Mouse (Mus musculus): ENCODE measurements around the gene Nt5c.

Gene Nt5c

DNA sequence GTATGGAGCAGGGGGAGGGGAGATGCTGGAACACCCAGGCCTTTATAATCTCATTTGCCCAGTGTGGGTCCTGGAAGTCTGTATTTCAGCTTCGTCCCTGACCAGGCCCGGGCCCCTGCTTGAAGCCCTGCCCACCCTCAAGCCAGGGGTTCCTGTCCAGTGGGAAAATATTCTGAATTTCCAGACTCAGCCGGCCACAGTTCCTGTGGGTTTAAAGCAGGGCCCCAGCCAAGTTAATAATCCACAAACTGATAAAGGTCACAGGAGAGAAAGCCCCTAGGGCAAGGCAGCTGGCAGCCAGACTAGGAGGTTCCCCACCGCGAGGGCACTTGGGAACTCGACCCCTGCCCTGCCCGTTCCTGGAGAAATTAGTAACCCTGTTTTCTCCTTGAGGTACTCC, 42.7 kb downstream of the Nt5c start:
- in situ Hi-C loops (cut with MboI; ENCODE audit: low pct_unique_long_range_greater_than_20kb in 1 of 2, low sequenced_read_pairs in 2 of 2, unreplicated experiment in 1 of 2) = no loop called here

DNA sequence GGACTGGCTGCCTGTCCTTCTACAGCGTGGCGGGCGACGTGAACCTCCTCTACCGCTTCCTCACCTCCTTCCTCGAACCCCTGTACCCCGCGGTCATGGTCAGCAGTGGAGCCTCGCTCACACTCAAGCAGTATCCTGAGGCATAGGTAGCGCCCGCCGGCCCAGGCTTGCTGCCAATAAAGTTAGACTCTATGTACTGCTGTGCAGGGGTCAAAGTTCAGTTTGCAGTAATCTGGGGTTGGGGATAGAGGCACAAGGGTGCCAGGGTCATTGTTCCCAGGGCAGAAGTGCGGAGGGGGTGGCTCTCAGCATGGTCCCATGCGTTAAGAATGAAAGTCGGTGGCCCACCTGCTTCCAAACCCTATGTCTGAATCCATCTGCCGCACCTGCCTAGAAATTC, 43.6 kb downstream of the Nt5c start:
- in situ Hi-C loops (cut with MboI; ENCODE audit: low pct_unique_long_range_greater_than_20kb in 1 of 2, low sequenced_read_pairs in 2 of 2, unreplicated experiment in 1 of 2) = no loop called here

- in situ Hi-C loops (cut with MboI; ENCODE audit: low pct_unique_long_range_greater_than_20kb in 1 of 2, low sequenced_read_pairs in 2 of 2, unreplicated experiment in 1 of 2) = no loop called here
Measured at GRCm38 (mm10) chr11:115447321-115447885, 44.3 kb downstream of the Nt5c start.

DNA sequence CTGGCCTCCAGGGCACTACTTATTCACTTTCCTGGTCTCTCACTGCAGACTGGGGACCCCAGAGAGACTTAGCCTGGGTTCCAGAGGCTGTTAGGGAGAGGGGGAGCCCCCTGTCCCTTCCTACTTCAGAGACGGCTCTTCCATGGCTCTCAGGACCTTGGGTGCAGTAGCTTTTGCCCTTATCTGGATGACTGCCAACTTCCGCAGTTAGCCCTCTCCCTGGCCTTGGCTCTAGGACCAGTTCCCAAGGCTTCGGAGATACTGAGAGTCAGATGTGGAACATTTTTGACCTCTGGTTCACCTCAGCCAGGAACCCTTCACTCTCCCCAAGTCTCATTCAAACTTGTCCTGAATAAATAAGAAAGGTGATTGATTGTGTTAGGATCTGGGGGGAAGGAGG, 44.8 kb downstream of the Nt5c start:
- in situ Hi-C loops (cut with MboI; ENCODE audit: low pct_unique_long_range_greater_than_20kb in 1 of 2, low sequenced_read_pairs in 2 of 2, unreplicated experiment in 1 of 2) = no loop called here

DNA sequence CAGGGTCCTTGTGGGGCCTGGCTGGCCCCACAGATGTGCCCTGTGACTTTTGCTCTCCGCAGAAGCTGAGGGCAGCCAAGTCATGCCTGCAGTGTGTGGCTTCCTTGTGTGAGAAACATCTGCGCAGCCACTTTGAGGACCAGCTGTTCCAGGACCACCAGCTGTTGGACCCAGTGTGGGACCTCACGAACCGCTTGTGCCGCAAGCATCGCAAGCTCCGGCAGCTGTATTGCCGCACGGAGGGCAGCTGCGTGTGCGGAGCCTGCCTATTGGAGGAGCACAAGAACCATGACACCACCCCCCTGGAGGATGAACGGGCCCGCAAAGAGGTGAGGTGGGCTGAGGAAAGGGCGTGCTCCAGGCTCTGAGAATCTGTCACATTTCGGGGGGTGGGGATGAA, 50.2 kb downstream of the Nt5c start:
- in situ Hi-C loops (cut with MboI; ENCODE audit: low pct_unique_long_range_greater_than_20kb in 1 of 2, low sequenced_read_pairs in 2 of 2, unreplicated experiment in 1 of 2) = loop anchor here in 1 of 2 experiments (5.0 kb wide), 1 partner anchor 84 kb away; no protein-coding TSS in a partner anchor
